Mouse (Mus musculus) heart, postnatal 0 days (tissue): ENCODE results near the gene Olfr522.

Experiments used
- CTCF ChIP-seq: IDR thresholded peaks from 2 replicates; pipeline ENCODE4 v1.5.1; 2016; ENCODE audit warnings: antibody characterized with exemption, control low read depth, low read depth
- EP300 ChIP-seq: IDR thresholded peaks from 2 replicates; pipeline ENCODE4 v1.6.1; 2016; ENCODE audit warnings: antibody characterized with exemption, low read depth

DNA sequence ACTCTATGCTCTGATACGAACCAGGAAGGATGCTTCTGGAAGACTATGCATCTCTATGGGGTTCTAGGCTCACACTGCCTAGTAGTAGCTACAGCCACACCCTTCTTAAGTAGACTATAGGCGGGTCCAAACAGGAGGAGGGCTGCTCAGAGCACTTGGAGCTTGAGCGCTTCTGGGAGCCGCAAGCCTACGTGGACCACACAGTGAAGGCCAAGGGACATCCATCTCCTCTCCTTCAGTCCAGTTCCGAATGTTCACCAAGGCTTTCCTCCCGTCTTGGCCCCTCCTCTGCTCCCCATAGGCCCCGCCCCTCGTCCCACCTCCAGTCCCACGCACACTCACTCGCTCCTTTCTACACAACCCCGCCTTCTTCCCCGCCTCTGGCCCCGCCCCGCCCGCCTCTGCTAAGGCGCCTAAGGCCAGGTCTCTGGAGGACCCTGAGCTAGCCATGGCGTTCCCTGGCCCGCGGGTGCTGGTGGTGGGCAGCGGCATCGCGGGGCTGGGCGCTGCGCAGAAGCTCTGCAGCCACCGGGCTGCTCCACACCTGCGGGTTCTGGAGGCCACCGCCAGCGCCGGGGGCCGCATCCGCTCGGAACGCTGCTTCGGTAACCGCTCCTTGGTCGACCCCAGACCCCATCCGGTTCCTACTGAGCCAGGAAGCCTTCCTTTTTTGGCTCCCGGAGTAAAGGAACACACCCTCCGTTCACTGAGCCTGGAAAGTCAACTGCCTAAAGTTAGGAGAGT lies 39.1 kb downstream of the Olfr522 start:
- TF ChIP-seq EP300 (no peak), CTCF (no peak)
